Mouse (Mus musculus) adipocyte (in vitro differentiated cells): ENCODE measurements around the gene Fam20b.
A peak's percentile ranks its signal among the peaks of the same experiment; 100 is the strongest.

ENCODE experiments used
- DNase-seq: peaks from one replicate; pipeline ENCODE4 v3.0.0-alpha.2; 2016; ENCODE audit warnings: low spot score

The Fam20b gene

GRCm38 (mm10) chr1:156718950-156719805 lies at the start of gene Fam20b:
TSS of gene Fam20b (minus strand) at chr1:156719086.
- DNase-seq: peak; percentile 93

DNA sequence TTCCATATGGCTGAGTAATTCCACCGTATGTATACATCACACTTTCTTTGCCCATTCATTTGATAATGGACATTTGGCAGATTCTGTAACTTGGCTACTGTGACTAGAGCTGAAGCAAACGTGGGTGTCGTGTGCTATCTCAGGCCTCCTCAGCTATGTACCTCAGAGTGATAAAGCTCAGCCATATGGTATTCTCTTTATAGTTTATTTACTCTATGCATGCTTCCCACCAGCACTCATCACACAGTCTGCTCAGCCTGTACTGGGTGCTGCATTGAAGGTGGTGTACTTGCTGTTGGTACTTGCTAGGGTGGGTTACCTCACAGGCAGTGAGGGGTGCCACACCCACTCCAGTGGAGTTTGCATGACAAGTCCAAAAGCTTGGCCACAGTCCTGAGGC lies 46.4 kb upstream of the Fam20b start:
- DNase-seq: no peak

- DNase-seq: no peak
These were observed 45.7 kb upstream of the Fam20b start for GRCm38 (mm10) chr1:156764584-156764983.

DNA sequence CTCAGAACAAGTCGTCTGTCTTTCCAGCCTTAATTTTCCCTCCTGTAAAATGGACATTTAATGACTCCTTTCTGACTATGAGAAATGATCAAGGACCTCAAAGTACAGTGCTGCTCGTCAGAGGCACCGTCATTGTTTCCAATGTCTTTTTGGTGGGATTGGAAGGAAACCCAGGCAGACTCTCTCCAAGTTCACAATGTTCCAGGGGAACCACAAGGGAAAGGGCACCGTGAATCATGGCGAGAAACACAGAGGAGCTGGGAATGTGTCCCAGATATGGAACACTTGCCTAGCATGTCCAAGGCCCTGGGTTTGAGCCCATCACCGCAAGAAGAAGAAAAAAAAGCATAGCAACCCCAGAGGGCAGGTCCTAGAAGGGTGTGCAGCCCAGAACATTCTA lies 44.4 kb upstream of the Fam20b start:
- DNase-seq: no peak

GRCm38 (mm10) chr1:156761430-156761801 lies 42.5 kb upstream of the Fam20b start:
- DNase-seq: no peak

DNA sequence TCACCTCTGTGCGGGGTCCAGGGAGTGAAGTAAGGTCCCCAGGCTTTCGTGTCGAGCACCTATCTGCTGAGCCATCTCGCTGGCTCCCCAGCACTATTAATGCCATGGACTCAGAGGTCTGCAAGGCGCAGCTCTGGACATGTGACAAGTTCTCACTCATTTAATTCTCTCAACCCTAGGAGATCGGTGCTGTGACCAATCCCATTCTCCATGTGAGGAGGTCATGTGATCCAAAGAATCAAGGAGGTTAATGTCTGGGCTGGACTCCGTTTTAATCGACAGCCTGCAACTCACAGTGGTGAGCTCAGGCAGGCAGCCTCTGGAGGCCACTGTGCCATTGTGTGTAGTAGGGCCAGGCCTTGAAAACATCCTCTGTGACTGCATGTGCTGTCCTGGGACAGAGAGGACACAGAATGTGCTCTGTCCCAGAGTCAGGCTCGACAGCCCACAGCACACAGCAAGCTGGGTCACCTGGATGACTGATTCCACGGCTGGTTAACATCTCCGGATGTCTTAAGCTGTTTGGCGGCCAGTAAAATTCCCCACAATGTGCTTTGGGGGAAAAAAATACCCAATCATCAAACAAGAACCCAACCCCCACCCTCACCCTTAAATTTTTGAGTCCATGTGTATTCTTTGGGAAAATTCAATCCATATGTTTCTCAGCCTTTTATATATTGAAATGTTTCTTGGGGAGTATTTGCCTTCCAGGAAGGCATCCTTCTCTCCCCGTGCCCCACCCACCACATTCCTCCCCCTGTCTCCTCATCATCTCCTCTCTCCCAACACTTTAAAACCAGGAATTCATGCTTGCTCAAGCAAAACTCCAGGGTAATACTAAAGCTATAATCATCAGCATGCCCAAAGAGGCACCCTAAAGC lies 41.9 kb upstream of the Fam20b start:
- DNase-seq: no peak

DNA sequence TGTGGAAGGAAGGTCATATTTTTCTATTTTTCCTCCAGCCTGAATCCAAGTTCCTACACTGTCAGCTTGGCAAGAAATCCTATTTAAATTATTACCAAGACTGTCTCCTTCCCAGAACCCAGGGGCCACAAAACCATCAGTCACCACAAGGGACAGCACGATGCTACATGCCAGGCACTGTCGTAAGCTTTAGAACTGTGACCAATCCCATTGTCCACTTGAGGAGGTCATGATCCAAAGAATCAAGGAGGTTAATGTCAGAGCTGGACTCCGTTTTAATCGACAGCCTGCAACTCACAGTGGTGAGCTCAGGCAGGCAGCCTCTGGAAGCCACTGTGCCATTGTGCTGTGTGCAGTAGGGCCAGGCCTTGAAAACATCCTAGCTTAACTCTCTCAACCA lies 39.4 kb upstream of the Fam20b start:
- peak; percentile 52 for DNase-seq

- peak; percentile 24 for DNase-seq
These were observed 35.9 kb upstream of the Fam20b start for GRCm38 (mm10) chr1:156754608-156755413.

DNA sequence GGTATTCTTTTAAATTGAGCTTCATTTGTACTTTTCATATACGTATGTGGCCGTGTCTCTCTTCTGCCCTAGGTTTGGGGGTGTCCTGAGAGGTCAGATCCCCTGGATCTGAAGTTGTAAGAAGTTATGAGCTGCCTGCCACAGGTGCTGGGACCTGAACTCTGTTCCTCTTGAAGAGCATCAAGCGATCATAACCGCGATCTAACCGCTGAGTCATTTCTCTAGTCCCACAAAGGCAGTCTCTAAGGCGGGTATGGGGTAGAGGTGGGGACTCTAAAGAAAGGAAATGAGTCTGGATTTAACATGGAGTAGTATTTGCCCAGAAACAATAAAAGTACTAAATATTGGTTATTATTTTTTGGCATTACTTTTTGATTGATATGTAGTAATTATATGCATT lies 34.1 kb upstream of the Fam20b start:
- no peak for DNase-seq

GRCm38 (mm10) chr1:156752020-156752724 lies 33.3 kb upstream of the Fam20b start:
- DNase-seq: no peak

- no peak for DNase-seq
These were observed 31.4 kb upstream of the Fam20b start for GRCm38 (mm10) chr1:156750261-156750660.

DNA sequence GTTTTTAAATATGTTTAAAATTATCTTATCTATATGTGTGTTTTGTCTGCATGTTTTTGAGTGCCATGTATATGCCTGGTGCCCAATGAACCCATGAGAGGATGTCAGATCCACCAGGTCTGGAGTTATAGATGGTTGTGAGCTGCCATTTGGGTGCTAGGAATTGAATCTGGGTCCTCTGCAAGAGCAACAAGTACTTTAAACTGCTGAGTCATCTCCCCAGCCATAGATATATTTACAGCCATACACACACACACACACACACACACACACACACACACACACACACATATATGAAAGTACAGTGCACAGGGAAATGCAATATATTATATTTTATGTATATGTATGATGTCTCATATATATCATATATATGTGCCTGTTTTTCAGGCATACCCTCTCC lies 30.2 kb upstream of the Fam20b start:
- DNase-seq: no peak

GRCm38 (mm10) chr1:156748435-156749005 lies 29.6 kb upstream of the Fam20b start:
- DNase-seq: peak; percentile 40

GRCm38 (mm10) chr1:156745188-156745810 lies 26.4 kb upstream of the Fam20b start:
- no peak for DNase-seq

GRCm38 (mm10) chr1:156741482-156742411 lies 22.9 kb upstream of the Fam20b start:
- peak; percentile 83 for DNase-seq

GRCm38 (mm10) chr1:156735788-156736187 lies 16.9 kb upstream of the Fam20b start:
- no peak for DNase-seq

DNA sequence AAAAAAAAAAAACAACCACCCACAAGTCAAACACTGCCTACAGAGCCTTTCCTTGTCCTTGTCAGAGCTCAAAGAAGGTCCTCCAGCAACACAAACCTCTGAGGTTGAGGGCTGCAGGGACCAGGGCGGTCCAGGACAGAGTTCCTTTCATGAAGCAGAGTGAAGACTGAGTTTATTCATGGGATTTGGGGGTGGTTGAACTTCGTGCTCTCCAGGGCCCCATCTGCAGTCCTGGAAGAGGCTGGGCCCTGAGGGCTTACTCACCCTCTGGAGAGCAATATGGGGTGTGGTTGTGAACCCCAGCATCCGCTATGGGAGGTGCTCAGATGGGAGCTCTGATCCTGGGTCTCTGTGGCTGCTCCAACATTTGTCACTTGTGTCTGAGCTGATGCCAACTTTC lies 15.1 kb upstream of the Fam20b start:
- DNase-seq: no peak

- DNase-seq: no peak
These were observed 14.7 kb upstream of the Fam20b start for GRCm38 (mm10) chr1:156733559-156733958.

GRCm38 (mm10) chr1:156732996-156733395 lies 14.1 kb upstream of the Fam20b start:
- no peak for DNase-seq

DNA sequence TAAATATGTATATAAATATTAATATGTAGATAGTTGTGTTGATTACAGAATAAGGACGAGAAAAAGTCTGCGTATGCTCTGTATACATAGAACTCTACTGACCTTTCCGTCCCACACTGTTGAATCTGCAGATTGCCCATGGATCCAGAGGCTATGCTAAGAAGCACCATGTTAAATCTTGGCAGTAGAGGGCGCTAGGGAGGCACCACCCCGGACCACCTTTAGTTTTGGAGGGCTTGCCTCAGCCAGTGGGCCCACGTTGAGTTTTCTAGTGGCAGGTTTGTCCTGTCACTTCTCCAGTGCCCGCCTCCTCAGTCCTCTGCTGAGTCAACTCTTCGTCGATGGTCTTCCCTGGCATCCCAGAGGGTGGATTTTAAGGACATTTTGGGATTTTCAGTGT lies 11.9 kb upstream of the Fam20b start:
- no peak for DNase-seq
